Mouse (Mus musculus) left cerebral cortex, postnatal 4 days (tissue): ENCODE results near the gene Mfsd4b1. TPM values are rescaled to one million over a fixed set of nuclear protein-coding genes. Genes with fewer than 3 reads are reported as not detected.

ENCODE experiments used
- DNase-seq: peaks from one replicate; pipeline ENCODE4 v3.0.0-alpha.2; 2022
- intact Hi-C: fragments of 180-260 bp; cut with DNase I; formaldehyde crosslinking; loops from one replicate; pipeline ENCODE4 v1.15.1; 2025
- total RNA-seq, 2 experiments: library from RNA; stranded (reverse); gene quantifications; 2 replicates each; pipeline ENCODE4 v1.2.3; 2021

Gene Mfsd4b1
- total RNA-seq, 2 experiments from 2014 or later: 0.44 to 1.1 TPM

- no peak for DNase-seq
- intact Hi-C loops: no loop called here
Observed at GRCm38 (mm10) chr10:39975771-39976170, 49.3 kb downstream of the Mfsd4b1 start.

GRCm38 (mm10) chr10:39974982-39975381 lies 50.1 kb downstream of the Mfsd4b1 start:
- intact Hi-C loops: no loop called here
- no peak for DNase-seq

GRCm38 (mm10) chr10:39967512-39967911 lies 57.6 kb downstream of the Mfsd4b1 start:
- intact Hi-C loops: loop anchor here (10.0 kb wide), 1 partner anchor 57 kb away; the partner anchor contains the start of gene Mfsd4b1
- no peak for DNase-seq

GRCm38 (mm10) chr10:39961906-39962305 lies 63.2 kb downstream of the Mfsd4b1 start:
- intact Hi-C loops: loop anchor here (10.0 kb wide), 1 partner anchor 63 kb away; the partner anchor contains the start of gene Mfsd4b1
- no peak for DNase-seq

GRCm38 (mm10) chr10:39960441-39960822 lies 64.6 kb downstream of the Mfsd4b1 start:
- intact Hi-C loops: loop anchor here (10.0 kb wide), 1 partner anchor 64 kb away; the partner anchor contains the start of gene Mfsd4b1
- no peak for DNase-seq

- intact Hi-C loops: loop anchor here (5.0 to 10.0 kb wide), 2 partner anchors 65 to 252 kb away; partner anchors contain the start of gene Mfsd4b1
- DNase-seq: peak; percentile 93
Observed at GRCm38 (mm10) chr10:39959761-39960440, 65.2 kb downstream of the Mfsd4b1 start, which contains the start of gene Mfsd4b3. Mfsd4b3 (minus strand) TSS chr10:39960153.

- intact Hi-C loops: loop anchor here (5.0 kb wide), 1 partner anchor 254 kb away; no protein-coding TSS in a partner anchor
- DNase-seq: no peak
Observed at GRCm38 (mm10) chr10:39958266-39958665, 66.8 kb downstream of the Mfsd4b1 start.

GRCm38 (mm10) chr10:39956340-39956878 lies 68.7 kb downstream of the Mfsd4b1 start:
- intact Hi-C loops: loop anchor here (5.0 kb wide), 1 partner anchor 256 kb away; no protein-coding TSS in a partner anchor
- DNase-seq: no peak

- intact Hi-C loops: loop anchor here (5.0 kb wide), 1 partner anchor 257 kb away; no protein-coding TSS in a partner anchor
- DNase-seq: no peak
Observed at GRCm38 (mm10) chr10:39955163-39955562, 69.9 kb downstream of the Mfsd4b1 start.

Other genes starting within 250 kb of the Mfsd4b1 start
- 1 to 10 TPM; 6.5 to 7.7 TPM for gene Mfsd4b4, start 126.0 kb downstream of the Mfsd4b1 start, total RNA-seq
- gene Mfsd4b2, start 98.3 kb downstream of the Mfsd4b1 start, total RNA-seq: under 1 TPM in 1 of 2 experiments, not detected in 1; 0.16 TPM
- not detected for gene Mfsd4b3, start 65.1 kb downstream of the Mfsd4b1 start, total RNA-seq
- gene Mfsd4b5, start 38.6 kb downstream of the Mfsd4b1 start, total RNA-seq: under 1 TPM in 1 of 2 experiments, not detected in 1; 0.50 TPM
- 1 to 10 TPM; 3.7 to 3.8 TPM for gene Slc16a10, start 117.0 kb upstream of the Mfsd4b1 start, total RNA-seq
- 10 to 100 TPM; 30.0 to 36.4 TPM for gene Rpf2, start 221.8 kb upstream of the Mfsd4b1 start, total RNA-seq
- gene Gtf3c6, start 232.8 kb upstream of the Mfsd4b1 start, total RNA-seq: 10 to 100 TPM; 37.0 to 42.5 TPM